Mouse (Mus musculus) C2C12 (cell line): ENCODE results near the gene Cfap221. TPM values are rescaled to one million over a fixed set of nuclear protein-coding genes. Genes with fewer than 3 reads are reported as not detected.
A peak's percentile ranks its signal among the peaks of the same experiment; 100 is the strongest.

Experiments
- H3K27me3 ChIP-seq: one replicate; pipeline ENCODE4 v1.6.1; 2011; ENCODE audit not compliant: control insufficient read depth, insufficient read depth, insufficient read length
- H3K36me3 ChIP-seq: one replicate; pipeline ENCODE4 v1.6.1; 2011; ENCODE audit not compliant: control insufficient read depth, insufficient read depth
- H3K4me3 ChIP-seq: one replicate; pipeline ENCODE4 v1.5.1; 2011; ENCODE audit warnings: mild to moderate bottlenecking, control low read depth; ENCODE audit not compliant: poor library complexity, insufficient read depth, severe bottlenecking
- H3K79me2 ChIP-seq: one replicate; pipeline ENCODE4 v1.6.1; 2011; ENCODE audit not compliant: control insufficient read depth, insufficient read depth
- H3K79me3 ChIP-seq: one replicate; pipeline ENCODE4 v1.6.1; 2011; ENCODE audit warnings: low read depth, control low read depth
- H3ac ChIP-seq: one replicate; pipeline ENCODE3; 2011; ENCODE audit warnings: low read depth; ENCODE audit not compliant: control insufficient read depth, insufficient read length
- CEBPB ChIP-seq: IDR thresholded peaks from one replicate; pipeline ENCODE4 v1.6.1; 2011; ENCODE audit warnings: low read depth, mild to moderate bottlenecking, control low read depth, moderate library complexity
- CTCF ChIP-seq: IDR thresholded peaks from one replicate; pipeline ENCODE4 v1.5.1; 2011; ENCODE audit not compliant: control insufficient read depth, insufficient read depth, insufficient read length
- FOSL1 ChIP-seq: IDR thresholded peaks from one replicate; pipeline ENCODE4 v1.8.0; 2011; ENCODE audit warnings: mild to moderate bottlenecking, low read length; ENCODE audit not compliant: poor library complexity, insufficient read depth, severe bottlenecking
- MAX ChIP-seq: IDR thresholded peaks from one replicate; pipeline ENCODE4 v1.6.1; 2011; ENCODE audit warnings: mild to moderate bottlenecking, control low read depth
- MYOD1 ChIP-seq: IDR thresholded peaks from one replicate; pipeline ENCODE4 v1.6.1; 2011; ENCODE audit warnings: low read depth; ENCODE audit not compliant: control insufficient read depth, insufficient read length
- MYOG ChIP-seq: IDR thresholded peaks from one replicate; pipeline ENCODE4 v1.6.1; 2011; ENCODE audit not compliant: control insufficient read depth, insufficient read length; ENCODE audit errors: extremely low read depth
- USF1 ChIP-seq: IDR thresholded peaks from one replicate; pipeline ENCODE4 v1.6.1; 2011; ENCODE audit warnings: low read depth, mild to moderate bottlenecking, control low read depth, moderate library complexity
- polyA plus RNA-seq: library from polyadenylated mRNA; unstranded; fragments of >200 nt; fragmentation: generic; extraction: Trizol; gene quantifications from one replicate; pipeline ENCODE4 v1.2.1, GENCODE M21; 2012; ENCODE audit warnings: missing spikeins

Cfap221 gene
- polyA plus RNA-seq, 1 experiment, result not detected

DNA sequence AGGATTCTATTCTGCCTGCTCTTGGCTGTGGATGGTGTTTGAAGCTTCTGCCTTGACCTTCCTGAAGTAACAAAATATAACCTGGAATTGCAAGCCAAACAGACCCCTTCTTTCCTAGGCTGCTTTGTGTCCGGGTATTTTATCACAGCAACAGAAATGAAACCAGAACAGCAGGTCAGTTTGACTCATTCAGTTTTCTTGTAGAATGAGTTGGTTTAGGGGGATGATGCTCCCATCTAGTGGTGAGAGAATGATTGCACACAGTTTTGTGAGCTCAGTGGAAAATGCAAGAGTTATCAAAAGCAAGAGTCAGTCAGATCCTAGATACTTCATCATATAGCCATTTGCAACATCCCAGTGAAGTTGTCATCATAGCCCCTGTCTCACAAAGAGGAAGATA lies 67.3 kb downstream of the Cfap221 start:
- no peaks in the 10 kb centered on the region for H3K79me2 ChIP-seq
- no peaks in the 10 kb centered on the region for H3K27me3 ChIP-seq
- H3K79me3 ChIP-seq, result no peaks in the 10 kb centered on the region
- no peak overlapping the region for H3K4me3 ChIP-seq
- TF ChIP-seq CTCF, result no peak
- no peak for TF ChIP-seq MAX
- no peak for TF ChIP-seq USF1
- TF ChIP-seq FOSL1, result no peak
- TF ChIP-seq MYOD1, result no peak
- TF ChIP-seq MYOG, result no peak
- H3ac ChIP-seq, result no peak overlapping the region
- no peaks in the 10 kb centered on the region for H3K36me3 ChIP-seq

- no peak overlapping the region for H3ac ChIP-seq
- peaks cover 3% of the 10 kb centered on the region for H3K27me3 ChIP-seq
- no peaks in the 10 kb centered on the region for H3K36me3 ChIP-seq
- no peaks in the 10 kb centered on the region for H3K79me3 ChIP-seq
- TF ChIP-seq CEBPB (no peak), MYOD1 (no peak), CTCF (no peak), MYOG (no peak), USF1 (no peak), MAX (no peak), FOSL1 (no peak)
- H3K4me3 ChIP-seq, result no peak overlapping the region
- no peaks in the 10 kb centered on the region for H3K79me2 ChIP-seq
Observed at GRCm38 (mm10) chr1:119919299-119919698, 77.7 kb downstream of the Cfap221 start.

GRCm38 (mm10) chr1:119916823-119917371 lies 80.1 kb downstream of the Cfap221 start:
- no peaks in the 10 kb centered on the region for H3K36me3 ChIP-seq
- H3K79me3 ChIP-seq, result no peaks in the 10 kb centered on the region
- no peaks in the 10 kb centered on the region for H3K27me3 ChIP-seq
- no peaks in the 10 kb centered on the region for H3K79me2 ChIP-seq
- TF ChIP-seq FOSL1 (no peak), USF1 (no peak), CEBPB (no peak), MAX (no peak), MYOD1 (no peak), CTCF (no peak), MYOG (no peak)
- no peak overlapping the region for H3K4me3 ChIP-seq
- no peak overlapping the region for H3ac ChIP-seq

- H3K79me2 ChIP-seq, result no peaks in the 10 kb centered on the region
- H3K4me3 ChIP-seq, result peak within 1 kb of the TSS; percentile 49
Observed at GRCm38 (mm10) chr1:119912953-119913814, 83.8 kb downstream of the Cfap221 start, which contains the start of gene Tmem177. Gene Tmem177 (minus strand): TSS chr1:119913208.

GRCm38 (mm10) chr1:119907206-119907748 lies 89.8 kb downstream of the Cfap221 start:
- Histone ChIP-seq H3K79me2 (no peaks in the 10 kb centered on the region), H3K36me3 (no peaks in the 10 kb centered on the region), H3K27me3 (no peaks in the 10 kb centered on the region), H3K79me3 (no peaks in the 10 kb centered on the region), H3K4me3 (no peak overlapping the region), H3ac (no peak overlapping the region)
- TF ChIP-seq MYOG (no peak), USF1 (no peak)

More at GRCm38 (mm10) chr1:119912953-119913814, 83.8 kb downstream of the Cfap221 start, which contains the start of gene Tmem177:
- Histone ChIP-seq H3K36me3 (no peaks in the 10 kb centered on the region), H3K79me3 (no peaks in the 10 kb centered on the region), H3ac (peak within 1 kb of the TSS; percentile 69), H3K27me3 (no peaks in the 10 kb centered on the region)
- TF ChIP-seq MYOG (no peak), FOSL1 (no peak), MAX (peak; percentile 24), MYOD1 (no peak), USF1 (no peak), CTCF (no peak), CEBPB (no peak)
